Mouse (Mus musculus) kidney, embryonic 16.5 days (tissue): Measurements from ENCODE around the gene Dis3l2. TPM values are rescaled to one million over a fixed set of nuclear protein-coding genes. Genes with fewer than 3 reads are reported as not detected.
A peak's percentile ranks its signal among the peaks of the same experiment; 100 is the strongest.

ENCODE experiments used
- ATAC-seq: fragments of 200-750 bp; cut with Nextera tagmentation; 2 replicates; pipeline ENCODE4 v1.8.0; 2017; ENCODE audit warnings: moderate TSS enrichment; ENCODE audit not compliant: low FRiP score, low TSS enrichment
- H3K27ac ChIP-seq: fragments of 300-500 bp; sonication (generic); 2 replicates; pipeline ENCODE4 v1.5.1; 2014; ENCODE audit warnings: low read length
- H3K27me3 ChIP-seq: fragments of 300-500 bp; sonication (generic); 2 replicates; pipeline ENCODE4 v1.6.1; 2014; ENCODE audit warnings: low read length, control low read depth, mixed read lengths; ENCODE audit not compliant: insufficient read depth
- H3K36me3 ChIP-seq: fragments of 300-500 bp; sonication (generic); 2 replicates; pipeline ENCODE4 v1.6.1; 2014; ENCODE audit warnings: low read length, control low read depth, mixed read lengths; ENCODE audit not compliant: insufficient read depth
- H3K4me1 ChIP-seq: fragments of 300-500 bp; sonication (generic); 2 replicates; pipeline ENCODE4 v1.6.1; 2014; ENCODE audit warnings: low read length, control low read depth, mixed read lengths; ENCODE audit not compliant: insufficient read depth
- H3K4me2 ChIP-seq: fragments of 300-500 bp; sonication (generic); replicated peaks from 2 replicates; pipeline ENCODE4 v1.6.1; 2014; ENCODE audit warnings: low read depth, low read length
- H3K4me3 ChIP-seq: fragments of 300-500 bp; sonication (generic); 2 replicates; pipeline ENCODE4 v1.5.1; 2014; ENCODE audit warnings: mild to moderate bottlenecking, low read length
- H3K9ac ChIP-seq: fragments of 300-500 bp; sonication (generic); replicated peaks from 2 replicates; pipeline ENCODE4 v1.6.1; 2014; ENCODE audit warnings: low read length
- H3K9me3 ChIP-seq: fragments of 300-500 bp; sonication (generic); 2 replicates; pipeline ENCODE4 v1.6.1; 2016; ENCODE audit warnings: low read length, control low read depth
- WGBS: fragments of 180-500 bp; shearing (Covaris S2); extraction: QIAGEN DNeasy Blood & Tissue Kit; methylation state at CpG from one replicate; pipeline ENCODE4 v1.1.7; 2014; 5-methylcytosine and 5-hydroxymethylcytosine counted together
- polyA plus RNA-seq: library from polyadenylated mRNA; unstranded; fragments of >200 nt; fragmentation: Nextera tagmentation; extraction: Ambion mirVana; gene quantifications from 2 replicates; pipeline ENCODE4 v1.2.1, GENCODE M21; 2015

Gene Dis3l2
- polyA plus RNA-seq, 1 experiment from 2014 or later, result 30.8 TPM

GRCm38 (mm10) chr1:86687236-86687635 lies 16.4 kb upstream of the Dis3l2 start:
- WGBS, result 80% methylated on average over 4 of the region's 4 CpGs
- H3K27ac ChIP-seq, result no peak overlapping the region
- H3K4me1 ChIP-seq, result no peaks in the 10 kb centered on the region
- no peak overlapping the region for H3K4me2 ChIP-seq
- H3K9ac ChIP-seq, result no peak overlapping the region
- no peak overlapping the region for H3K4me3 ChIP-seq
- no peaks in the 10 kb centered on the region for H3K27me3 ChIP-seq
- no peaks in the 10 kb centered on the region for H3K36me3 ChIP-seq
- no peaks in the 10 kb centered on the region for H3K9me3 ChIP-seq
- ATAC-seq, result no peak

- H3K9ac ChIP-seq, result no peak overlapping the region
- no peaks in the 10 kb centered on the region for H3K36me3 ChIP-seq
- no peak overlapping the region for H3K27ac ChIP-seq
- WGBS, result 62% methylated on average over 5 of the region's 5 CpGs
- H3K9me3 ChIP-seq, result no peaks in the 10 kb centered on the region
- H3K4me3 ChIP-seq, result no peak overlapping the region
- no peak overlapping the region for H3K4me2 ChIP-seq
- no peak for ATAC-seq
- H3K4me1 ChIP-seq, result no peaks in the 10 kb centered on the region
- no peaks in the 10 kb centered on the region for H3K27me3 ChIP-seq
These were observed 12.6 kb upstream of the Dis3l2 start for GRCm38 (mm10) chr1:86691027-86691426.

GRCm38 (mm10) chr1:86696948-86697347 lies 6.7 kb upstream of the Dis3l2 start:
- Histone ChIP-seq H3K9ac (no peak overlapping the region), H3K9me3 (no peaks in the 10 kb centered on the region), H3K4me2 (no peak overlapping the region), H3K27ac (no peak overlapping the region), H3K4me3 (no peak overlapping the region), H3K4me1 (no peaks in the 10 kb centered on the region), H3K36me3 (no peaks in the 10 kb centered on the region), H3K27me3 (no peaks in the 10 kb centered on the region)
- 49% methylated on average over 7 of the region's 7 CpGs for WGBS
- ATAC-seq, result no peak

- H3K36me3 ChIP-seq, result no peaks in the 10 kb centered on the region
- no peak overlapping the region for H3K9ac ChIP-seq
- H3K27ac ChIP-seq, result no peak overlapping the region
- no peaks in the 10 kb centered on the region for H3K27me3 ChIP-seq
- no peak overlapping the region for H3K4me3 ChIP-seq
- H3K9me3 ChIP-seq, result no peaks in the 10 kb centered on the region
- 31% methylated on average over 2 of the region's 2 CpGs for WGBS
- ATAC-seq, result no peak
- H3K4me1 ChIP-seq, result no peaks in the 10 kb centered on the region
- H3K4me2 ChIP-seq, result no peak overlapping the region
These were observed 4.9 kb upstream of the Dis3l2 start for GRCm38 (mm10) chr1:86698721-86699120.

GRCm38 (mm10) chr1:86699346-86700136 lies 4.1 kb upstream of the Dis3l2 start:
- Histone ChIP-seq H3K4me2 (no peak overlapping the region), H3K9ac (no peak overlapping the region), H3K27me3 (no peaks in the 10 kb centered on the region), H3K4me1 (peaks cover 3% of the 10 kb centered on the region; the same call in 1 of the 2 replicates), H3K27ac (no peak overlapping the region), H3K36me3 (no peaks in the 10 kb centered on the region), H3K9me3 (no peaks in the 10 kb centered on the region), H3K4me3 (no peak overlapping the region)
- 68% methylated on average over 11 of the region's 11 CpGs for WGBS
- ATAC-seq, result no peak

GRCm38 (mm10) chr1:86700367-86700766 lies 3.2 kb upstream of the Dis3l2 start:
- no peak for ATAC-seq
- no peaks in the 10 kb centered on the region for H3K36me3 ChIP-seq
- H3K27ac ChIP-seq, result no peak overlapping the region
- no peak overlapping the region for H3K4me2 ChIP-seq
- 74% methylated on average over 7 of the region's 7 CpGs for WGBS
- peaks cover 10% of the 10 kb centered on the region for H3K4me1 ChIP-seq
- H3K9me3 ChIP-seq, result no peaks in the 10 kb centered on the region
- no peak overlapping the region for H3K9ac ChIP-seq
- no peaks in the 10 kb centered on the region for H3K27me3 ChIP-seq
- no peak overlapping the region for H3K4me3 ChIP-seq

- Histone ChIP-seq H3K9me3 (no peaks in the 10 kb centered on the region), H3K27me3 (no peaks in the 10 kb centered on the region), H3K4me2 (peak overlapping the region; percentile 74), H3K27ac (peak overlapping the region; percentile 82), H3K36me3 (no peaks in the 10 kb centered on the region), H3K4me1 (peaks cover 16% of the 10 kb centered on the region), H3K9ac (peak overlapping the region; percentile 77), H3K4me3 (peak overlapping the region; percentile 66)
- under 1% methylated on average over 27 of the region's 27 CpGs for WGBS
- no peak; the same call in 1 of the 2 replicates for ATAC-seq
These were observed 338 bp downstream of the Dis3l2 start for GRCm38 (mm10) chr1:86703965-86704326.

- Histone ChIP-seq H3K36me3 (no peaks in the 10 kb centered on the region), H3K4me2 (no peak overlapping the region), H3K9ac (no peak overlapping the region), H3K9me3 (no peaks in the 10 kb centered on the region), H3K4me3 (no peak overlapping the region), H3K27me3 (no peaks in the 10 kb centered on the region), H3K4me1 (peaks cover 16% of the 10 kb centered on the region), H3K27ac (no peak overlapping the region)
- WGBS, result 75% methylated on average over 3 of the region's 3 CpGs
- ATAC-seq, result no peak
These were observed 1.9 kb downstream of the Dis3l2 start for GRCm38 (mm10) chr1:86705461-86705860.

GRCm38 (mm10) chr1:86709546-86709945 lies 5.9 kb downstream of the Dis3l2 start:
- no peak overlapping the region for H3K27ac ChIP-seq
- H3K36me3 ChIP-seq, result no peaks in the 10 kb centered on the region
- WGBS, result 92% methylated on average over 4 of the region's 4 CpGs
- ATAC-seq, result no peak
- H3K9me3 ChIP-seq, result no peaks in the 10 kb centered on the region
- no peak overlapping the region for H3K4me2 ChIP-seq
- no peaks in the 10 kb centered on the region for H3K27me3 ChIP-seq
- no peak overlapping the region for H3K4me3 ChIP-seq
- H3K4me1 ChIP-seq, result peaks cover 13% of the 10 kb centered on the region
- H3K9ac ChIP-seq, result no peak overlapping the region

DNA sequence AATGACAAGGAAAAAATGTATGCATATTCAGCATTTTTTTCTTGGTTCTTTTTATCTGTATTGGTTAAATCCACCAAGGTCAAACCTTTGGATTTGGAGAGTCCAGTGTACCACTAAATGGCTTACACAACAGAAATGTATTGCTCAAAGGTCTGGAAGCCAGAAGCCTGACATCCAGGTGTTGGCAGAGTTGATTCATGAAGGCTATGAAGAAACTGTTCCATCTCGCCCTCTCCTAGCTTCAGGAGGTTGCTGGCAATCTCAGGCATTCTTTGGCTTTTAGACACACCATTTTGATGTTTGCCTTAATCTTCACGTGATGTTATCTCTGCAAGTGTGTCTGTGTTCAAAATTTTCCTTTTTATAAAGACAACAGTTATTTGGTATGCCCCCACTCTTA lies 8.4 kb downstream of the Dis3l2 start:
- Histone ChIP-seq H3K36me3 (no peaks in the 10 kb centered on the region), H3K27me3 (no peaks in the 10 kb centered on the region), H3K4me2 (no peak overlapping the region), H3K9ac (no peak overlapping the region), H3K4me1 (no peaks in the 10 kb centered on the region), H3K9me3 (no peaks in the 10 kb centered on the region), H3K4me3 (no peak overlapping the region), H3K27ac (no peak overlapping the region)
- ATAC-seq, result no peak
- WGBS, result 85% methylated on average over 2 of the region's 2 CpGs
